Mouse (Mus musculus): ENCODE results near the gene B3gnt2. TPM values are rescaled to one million over a fixed set of nuclear protein-coding genes. Genes with fewer than 3 reads are reported as not detected.

B3gnt2 gene
- total RNA-seq, 2 experiments from 2014 or later, result 6.3 to 8.8 TPM

DNA sequence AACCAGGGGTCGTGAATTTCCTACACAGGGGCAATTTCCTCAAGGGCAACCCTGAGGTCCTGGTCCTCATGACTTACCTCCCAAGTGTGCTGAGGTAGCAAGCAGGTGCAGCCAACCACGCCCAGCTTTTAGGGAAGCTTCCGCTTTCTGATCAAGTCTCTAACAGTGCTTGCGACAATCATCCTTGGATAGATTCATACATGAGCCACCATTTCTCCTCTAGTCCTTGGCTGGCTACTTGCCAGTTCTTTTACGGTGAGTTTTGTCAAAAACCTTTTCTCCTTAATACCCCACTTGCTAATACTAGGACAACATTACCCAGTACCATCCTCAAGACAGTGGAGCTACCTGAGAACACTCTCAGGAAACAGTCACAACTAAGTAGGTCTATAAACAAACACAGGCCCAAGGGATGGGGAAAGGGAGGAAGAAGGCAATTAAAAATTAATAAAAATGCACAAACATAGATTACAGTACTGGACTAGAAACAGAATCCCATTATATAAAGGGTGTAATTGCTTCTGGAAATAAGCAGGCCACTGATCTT lies 12.0 kb downstream of the B3gnt2 start:
- no peak for DNase-seq (ENCODE audit: low spot score in 2 of 2)

DNA sequence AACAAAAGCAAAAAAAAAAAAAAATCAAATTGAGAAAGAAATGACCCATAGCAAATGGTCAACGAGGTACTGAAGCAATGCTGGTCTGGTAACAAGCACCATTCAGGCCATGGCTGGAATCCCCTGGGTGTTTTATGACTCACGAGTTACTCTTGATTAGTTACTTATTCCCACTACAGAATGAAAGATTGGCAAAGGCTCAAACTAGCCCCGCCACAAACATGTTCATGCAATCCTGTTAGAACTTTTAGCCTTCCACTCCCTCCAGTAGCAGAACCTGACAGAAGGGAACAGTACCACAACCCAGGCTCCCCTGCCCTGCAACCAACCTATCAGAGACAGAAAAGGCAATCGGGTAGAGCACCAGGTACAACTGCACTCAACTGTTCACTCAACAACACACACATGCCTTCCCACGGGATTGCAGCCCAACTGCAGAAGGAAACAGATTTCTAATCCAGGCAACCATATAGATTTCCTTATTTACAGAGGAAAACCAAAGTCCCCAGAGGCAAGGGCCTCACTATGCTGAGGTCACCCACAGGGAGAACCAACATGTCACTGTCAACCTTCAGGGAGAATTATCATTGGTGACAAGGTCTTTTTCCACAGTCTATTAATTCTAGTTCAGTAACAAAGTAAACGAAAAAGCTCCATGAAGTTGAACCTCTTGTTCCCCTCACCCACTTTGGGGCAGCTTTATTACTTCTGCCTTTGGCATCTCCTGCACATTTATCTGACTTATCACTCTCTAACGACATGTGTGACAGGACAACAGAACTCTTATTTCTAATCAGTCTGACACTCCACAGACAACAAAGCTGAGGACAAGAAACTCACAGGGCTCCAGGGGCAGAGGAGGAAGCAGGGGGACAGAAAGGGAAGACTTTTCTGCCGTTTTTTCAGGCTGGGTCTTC lies 12.8 kb downstream of the B3gnt2 start:
- no peak for DNase-seq (ENCODE audit: low spot score in 2 of 2)

- DNase-seq (ENCODE audit: low spot score in 2 of 2), result no peak
Measured at GRCm38 (mm10) chr11:22846960-22847731, 13.6 kb downstream of the B3gnt2 start.

DNA sequence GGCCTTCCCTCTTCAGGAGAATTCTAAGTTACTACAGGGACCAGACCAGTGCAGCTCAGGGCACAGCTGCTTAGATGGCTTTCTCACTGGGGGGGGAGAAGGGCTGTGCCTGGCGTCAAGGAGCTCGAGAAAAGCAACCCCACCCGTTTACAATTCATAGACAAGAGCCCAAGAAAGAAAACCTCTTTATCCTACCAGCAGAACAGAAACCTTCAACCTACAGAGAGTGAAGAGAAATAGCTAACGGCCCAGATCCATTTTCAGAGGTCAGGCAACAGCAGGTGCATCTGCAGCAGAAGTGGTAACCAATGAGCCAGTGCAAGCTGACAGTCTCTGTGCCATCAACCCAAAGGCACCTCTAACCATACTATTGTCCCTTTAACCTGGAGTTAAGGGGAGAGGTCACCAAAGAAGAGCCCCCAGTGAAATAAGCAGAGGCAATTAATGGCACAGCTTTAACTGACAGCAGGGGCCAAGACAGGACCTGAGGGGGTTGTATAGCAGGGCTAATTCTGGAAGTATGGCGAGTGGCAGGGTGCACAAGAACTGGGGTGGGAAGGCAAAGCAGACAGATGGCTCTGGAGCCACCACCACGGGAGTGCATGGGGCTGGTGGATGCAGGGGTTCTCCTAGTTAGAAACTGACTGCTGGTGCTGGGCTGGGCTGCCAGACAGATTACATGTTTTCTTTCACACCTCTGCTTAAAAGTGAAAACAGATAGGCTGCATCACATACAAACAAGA lies 14.5 kb downstream of the B3gnt2 start:
- no peak for DNase-seq (ENCODE audit: low spot score in 2 of 2)

- no peak for DNase-seq (ENCODE audit: low spot score in 2 of 2)
Measured at GRCm38 (mm10) chr11:22844754-22845718, 15.7 kb downstream of the B3gnt2 start.

- DNase-seq (ENCODE audit: low spot score in 2 of 2), result no peak
Measured at GRCm38 (mm10) chr11:22839456-22839855, 21.3 kb downstream of the B3gnt2 start.

- no peak for DNase-seq (ENCODE audit: low spot score in 2 of 2)
Measured at GRCm38 (mm10) chr11:22838361-22838760, 22.4 kb downstream of the B3gnt2 start.

DNA sequence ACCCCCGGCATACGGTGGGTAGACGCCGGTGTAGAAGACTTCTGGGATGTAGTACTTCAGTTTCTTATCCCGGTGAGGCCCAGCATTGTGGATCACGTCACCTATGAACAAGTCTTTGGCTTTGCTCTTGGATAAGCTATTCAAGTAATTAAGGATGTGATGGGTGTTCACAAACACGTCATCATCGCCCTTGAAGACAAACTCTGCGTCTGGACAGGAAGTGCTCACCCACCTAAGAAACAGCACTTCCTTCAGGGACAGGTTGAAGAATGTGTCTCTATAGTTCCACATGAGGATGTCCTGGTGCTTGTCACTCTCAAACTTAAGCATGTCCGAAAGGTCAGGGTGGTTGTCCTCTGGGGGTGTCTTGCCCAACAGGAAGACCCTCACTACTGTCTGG lies 24.5 kb downstream of the B3gnt2 start:
- no peak for DNase-seq (ENCODE audit: low spot score in 2 of 2)

DNA sequence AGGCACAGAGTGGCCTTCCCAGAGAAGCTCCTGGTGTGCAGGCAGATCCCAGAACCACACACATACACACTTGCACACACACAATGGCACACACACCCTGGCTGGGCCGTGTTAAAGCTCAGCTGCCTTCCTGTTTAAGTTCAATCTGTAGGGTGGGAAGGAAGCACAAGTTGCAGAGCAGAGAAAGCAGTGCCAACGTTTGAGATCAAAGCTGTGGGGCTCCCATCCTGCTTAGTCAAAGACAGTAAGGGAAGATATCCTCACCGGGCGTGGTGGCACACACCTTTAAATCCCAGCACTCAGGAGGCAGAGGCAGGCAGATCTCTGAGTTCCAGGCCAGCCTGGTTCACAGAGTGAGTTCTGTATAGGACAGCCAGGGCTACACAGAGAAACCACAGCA lies 28.2 kb downstream of the B3gnt2 start:
- no peak for DNase-seq (ENCODE audit: low spot score in 2 of 2)

DNA sequence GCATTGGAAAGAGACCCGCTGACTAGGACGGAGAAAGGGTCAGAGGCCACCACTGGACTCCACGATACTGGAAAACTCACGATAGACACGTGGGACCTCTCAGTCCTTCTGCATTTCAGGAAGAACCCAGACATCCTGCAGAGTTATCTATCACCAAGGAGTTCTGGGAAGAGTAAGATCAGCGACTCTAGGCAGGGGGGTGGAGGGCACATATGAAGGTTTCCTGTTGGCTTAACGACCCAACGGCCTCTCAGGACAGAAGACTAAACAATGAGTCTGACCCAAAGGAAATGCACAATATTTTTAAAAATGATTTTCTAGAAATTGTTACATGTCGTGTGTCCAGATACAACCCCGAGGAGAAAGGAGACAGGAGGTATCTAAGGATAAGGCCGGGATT lies 28.8 kb downstream of the B3gnt2 start:
- no peak for DNase-seq (ENCODE audit: low spot score in 2 of 2)

GRCm38 (mm10) chr11:22830684-22831083 lies 30.1 kb downstream of the B3gnt2 start:
- no peak for DNase-seq (ENCODE audit: low spot score in 2 of 2)

GRCm38 (mm10) chr11:22830179-22830611 lies 30.6 kb downstream of the B3gnt2 start:
- peak in 1 of 2 experiments; percentile 32 for DNase-seq (ENCODE audit: low spot score in 2 of 2)

GRCm38 (mm10) chr11:22828988-22829632 lies 31.7 kb downstream of the B3gnt2 start:
- peak in 1 of 2 experiments; percentile 29 for DNase-seq (ENCODE audit: low spot score in 2 of 2)

- DNase-seq (ENCODE audit: low spot score in 2 of 2), result no peak
Measured at GRCm38 (mm10) chr11:22827514-22828080, 33.2 kb downstream of the B3gnt2 start.

DNA sequence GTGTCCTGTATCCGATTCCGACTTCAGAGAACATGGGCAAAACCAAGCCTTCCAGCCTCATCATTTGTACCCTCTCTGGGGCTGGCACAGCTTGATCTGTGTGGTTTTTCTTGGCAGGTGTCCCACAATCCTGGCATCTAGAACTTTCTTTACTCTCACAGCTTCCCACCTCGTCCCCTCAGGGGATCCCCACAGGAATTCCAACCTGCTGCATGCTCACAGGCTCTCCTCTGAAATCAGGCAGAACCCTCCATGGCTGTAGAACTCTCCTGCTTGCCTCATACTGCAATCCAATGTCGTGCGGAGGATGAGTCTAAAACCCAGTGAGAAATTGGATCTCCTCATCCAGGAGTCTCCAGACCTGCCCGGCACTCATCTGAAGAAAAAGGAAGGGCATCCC lies 34.1 kb downstream of the B3gnt2 start:
- no peak for DNase-seq (ENCODE audit: low spot score in 2 of 2)

DNA sequence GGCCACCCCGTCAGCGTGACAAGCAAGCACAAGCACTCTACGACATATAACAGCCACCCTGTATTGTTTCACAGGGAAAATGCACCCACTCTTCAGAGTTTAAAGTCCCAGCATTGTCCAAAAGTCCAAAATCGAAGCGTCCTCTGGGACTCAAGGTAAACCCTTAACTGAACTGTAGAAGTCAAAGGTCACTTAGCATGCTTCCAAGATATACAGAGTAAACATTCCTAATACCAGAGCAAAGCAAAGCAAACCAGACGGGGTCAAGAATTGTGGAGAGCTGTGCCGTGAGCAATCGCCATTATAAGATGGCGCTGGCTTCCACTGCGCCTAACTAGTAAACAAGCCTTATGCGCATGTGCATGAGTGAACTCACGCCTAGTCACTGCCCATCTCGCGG lies 34.7 kb downstream of the B3gnt2 start:
- DNase-seq (ENCODE audit: low spot score in 2 of 2), result no peak

GRCm38 (mm10) chr11:22825548-22825947 lies 35.2 kb downstream of the B3gnt2 start:
- no peak for DNase-seq (ENCODE audit: low spot score in 2 of 2)

- no peak for DNase-seq (ENCODE audit: low spot score in 2 of 2)
Measured at GRCm38 (mm10) chr11:22824049-22824705, 36.6 kb downstream of the B3gnt2 start.

DNA sequence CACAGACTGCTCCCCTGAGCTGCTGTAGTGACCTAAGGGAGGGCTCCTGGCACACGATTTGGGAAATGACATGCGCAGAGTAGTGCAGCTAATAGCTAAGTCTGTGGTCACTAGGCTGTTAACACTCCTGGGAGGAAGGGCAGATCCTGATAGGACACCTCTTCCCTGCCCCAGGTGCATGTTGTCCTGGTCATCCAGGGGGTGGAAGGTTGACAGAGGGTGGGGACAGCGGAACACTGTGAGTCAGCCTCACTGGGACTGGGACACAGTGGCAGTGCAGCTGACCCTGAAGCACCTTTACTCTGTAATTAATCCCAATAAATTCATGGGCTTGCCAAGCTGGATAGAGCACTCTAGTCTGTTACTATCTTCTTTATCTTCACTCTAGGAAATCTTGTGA lies 39.5 kb downstream of the B3gnt2 start:
- no peak for DNase-seq (ENCODE audit: low spot score in 2 of 2)

All from gastrocnemius, postnatal 4 days (tissue).